Mouse (Mus musculus): Measurements from ENCODE around the gene Vezt. TPM values are rescaled to one million over a fixed set of nuclear protein-coding genes. Genes with fewer than 3 reads are reported as not detected.

The Vezt gene
- polyA plus RNA-seq, 1 experiment from 2014 or later, result 70.2 TPM

GRCm38 (mm10) chr10:94028493-94028892, 7.1 kb downstream of the Vezt start:
- Histone ChIP-seq H3K27me3 (replicated peaks; ENCODE audit: control insufficient read depth, insufficient read depth, low read length) (no peaks in the 10 kb centered on the region), H3K4me1 (ENCODE audit: control insufficient read depth, insufficient read depth, low read length) (peaks cover 6% of the 10 kb centered on the region), H3K27ac (ENCODE audit: low read depth, low read length) (no peak overlapping the region), H3K9ac (ENCODE audit: low read length) (no peak overlapping the region), H3K4me2 (ENCODE audit: low read length) (no peak overlapping the region), H3K9me3 (replicated peaks; ENCODE audit: control insufficient read depth, low read length) (no peaks in the 10 kb centered on the region), H3K36me3 (ENCODE audit: control insufficient read depth, insufficient read depth, low read length) (peaks cover 39% of the 10 kb centered on the region), H3K4me3 (ENCODE audit: low read depth, low read length) (no peak overlapping the region)
- DNase-seq (ENCODE audit: low spot score), result no peak
- WGBS, result 82% methylated on average over 6 of the region's 6 CpGs
- no peak for ATAC-seq

GRCm38 (mm10) chr10:94025079-94025478, 10.5 kb downstream of the Vezt start:
- no peak for DNase-seq (ENCODE audit: low spot score)
- Histone ChIP-seq H3K36me3 (ENCODE audit: control insufficient read depth, insufficient read depth, low read length) (peaks cover 31% of the 10 kb centered on the region), H3K9me3 (replicated peaks; ENCODE audit: control insufficient read depth, low read length) (no peaks in the 10 kb centered on the region), H3K4me2 (ENCODE audit: low read length) (no peak overlapping the region), H3K27me3 (replicated peaks; ENCODE audit: control insufficient read depth, insufficient read depth, low read length) (no peaks in the 10 kb centered on the region), H3K9ac (ENCODE audit: low read length) (no peak overlapping the region), H3K4me3 (ENCODE audit: low read depth, low read length) (no peak overlapping the region), H3K27ac (ENCODE audit: low read depth, low read length) (no peak overlapping the region), H3K4me1 (ENCODE audit: control insufficient read depth, insufficient read depth, low read length) (no peaks in the 10 kb centered on the region)
- no peak for ATAC-seq
- 89% methylated on average over 8 of the region's 8 CpGs for WGBS

DNA sequence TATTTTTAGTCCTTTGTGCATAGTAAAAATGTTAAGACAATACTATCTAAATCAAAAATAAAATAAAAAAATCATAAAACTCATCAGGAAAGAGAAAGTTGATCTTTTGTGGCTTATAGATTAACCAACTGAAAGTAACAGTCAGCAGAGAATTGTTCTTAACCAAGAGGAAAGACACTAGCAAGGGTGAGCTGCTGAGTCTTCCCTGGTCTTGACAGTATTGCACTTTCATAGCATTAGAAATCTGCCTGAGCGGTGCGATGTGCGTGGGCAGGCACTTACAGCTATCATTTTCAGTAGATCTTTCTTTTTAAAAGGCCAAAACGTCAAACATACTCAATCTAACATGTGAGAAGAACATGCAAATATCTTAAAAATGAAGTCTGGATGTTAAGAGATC, 14.6 kb downstream of the Vezt start:
- no peak overlapping the region for H3K4me2 ChIP-seq (ENCODE audit: low read length)
- no peaks in the 10 kb centered on the region for H3K27me3 ChIP-seq (replicated peaks; ENCODE audit: control insufficient read depth, insufficient read depth, low read length)
- no peak overlapping the region for H3K27ac ChIP-seq (ENCODE audit: low read depth, low read length)
- no peak overlapping the region for H3K4me3 ChIP-seq (ENCODE audit: low read depth, low read length)
- no peaks in the 10 kb centered on the region for H3K9me3 ChIP-seq (replicated peaks; ENCODE audit: control insufficient read depth, low read length)
- no peak for ATAC-seq
- WGBS, result 95% methylated on average over 4 of the region's 4 CpGs
- no peak overlapping the region for H3K9ac ChIP-seq (ENCODE audit: low read length)
- H3K36me3 ChIP-seq (ENCODE audit: control insufficient read depth, insufficient read depth, low read length), result peaks cover 10% of the 10 kb centered on the region; the same call in 1 of the 2 replicates
- H3K4me1 ChIP-seq (ENCODE audit: control insufficient read depth, insufficient read depth, low read length), result no peaks in the 10 kb centered on the region
- DNase-seq (ENCODE audit: low spot score), result no peak

DNA sequence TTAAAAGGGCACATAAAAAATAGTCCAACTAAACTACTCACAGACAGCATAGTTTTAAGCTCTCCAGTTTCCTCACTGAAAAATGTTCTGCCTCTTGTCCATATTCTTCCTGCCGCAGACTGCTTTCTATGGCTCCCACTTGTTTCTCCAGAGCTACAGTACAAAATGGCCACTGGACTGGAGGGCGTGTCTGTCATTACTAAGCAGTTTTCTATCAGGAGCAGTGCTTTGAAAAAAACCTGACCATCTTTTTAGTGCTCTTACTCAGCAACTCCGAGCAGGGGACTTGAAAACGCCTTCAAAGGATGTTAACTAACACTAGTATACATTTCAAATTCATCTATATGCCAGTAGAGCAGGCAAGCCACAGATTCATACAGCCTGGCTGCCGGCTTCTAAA, 15.0 kb downstream of the Vezt start:
- H3K9me3 ChIP-seq (replicated peaks; ENCODE audit: control insufficient read depth, low read length), result no peaks in the 10 kb centered on the region
- no peak for DNase-seq (ENCODE audit: low spot score)
- peaks cover 6% of the 10 kb centered on the region; the same call in 1 of the 2 replicates for H3K36me3 ChIP-seq (ENCODE audit: control insufficient read depth, insufficient read depth, low read length)
- ATAC-seq, result no peak
- H3K9ac ChIP-seq (ENCODE audit: low read length), result no peak overlapping the region
- no peak overlapping the region for H3K27ac ChIP-seq (ENCODE audit: low read depth, low read length)
- H3K27me3 ChIP-seq (replicated peaks; ENCODE audit: control insufficient read depth, insufficient read depth, low read length), result no peaks in the 10 kb centered on the region
- H3K4me3 ChIP-seq (ENCODE audit: low read depth, low read length), result no peak overlapping the region
- H3K4me2 ChIP-seq (ENCODE audit: low read length), result no peak overlapping the region
- 84% methylated on average over 5 of the region's 5 CpGs for WGBS
- no peaks in the 10 kb centered on the region for H3K4me1 ChIP-seq (ENCODE audit: control insufficient read depth, insufficient read depth, low read length)

DNA sequence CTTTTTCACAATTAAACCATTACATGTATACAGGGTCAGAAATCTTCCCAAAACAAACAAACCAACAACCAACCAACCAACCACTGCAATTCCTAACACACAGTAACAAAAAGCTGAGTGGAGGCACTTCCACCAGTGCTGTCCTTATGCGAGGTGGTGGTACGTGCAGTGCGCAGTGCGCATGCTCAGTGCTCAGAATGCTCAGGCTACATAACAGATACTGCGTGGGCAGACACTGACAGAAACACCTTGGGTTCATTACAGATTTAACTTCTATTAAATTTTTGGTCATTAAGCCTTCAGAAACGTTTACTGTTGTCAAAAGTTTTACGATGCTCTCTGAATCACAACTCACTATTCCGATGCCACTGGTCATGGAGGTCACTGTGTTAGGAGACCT, 18.2 kb downstream of the Vezt start:
- Histone ChIP-seq H3K36me3 (ENCODE audit: control insufficient read depth, insufficient read depth, low read length) (no peaks in the 10 kb centered on the region; the same call in 1 of the 2 replicates), H3K4me1 (ENCODE audit: control insufficient read depth, insufficient read depth, low read length) (no peaks in the 10 kb centered on the region), H3K27me3 (replicated peaks; ENCODE audit: control insufficient read depth, insufficient read depth, low read length) (no peaks in the 10 kb centered on the region), H3K9me3 (replicated peaks; ENCODE audit: control insufficient read depth, low read length) (no peaks in the 10 kb centered on the region), H3K9ac (ENCODE audit: low read length) (no peak overlapping the region), H3K4me2 (ENCODE audit: low read length) (no peak overlapping the region), H3K4me3 (ENCODE audit: low read depth, low read length) (no peak overlapping the region), H3K27ac (ENCODE audit: low read depth, low read length) (no peak overlapping the region)
- WGBS, result 95% methylated on average over 8 of the region's 8 CpGs
- ATAC-seq (no peak), DNase-seq (ENCODE audit: low spot score) (no peak)

DNA sequence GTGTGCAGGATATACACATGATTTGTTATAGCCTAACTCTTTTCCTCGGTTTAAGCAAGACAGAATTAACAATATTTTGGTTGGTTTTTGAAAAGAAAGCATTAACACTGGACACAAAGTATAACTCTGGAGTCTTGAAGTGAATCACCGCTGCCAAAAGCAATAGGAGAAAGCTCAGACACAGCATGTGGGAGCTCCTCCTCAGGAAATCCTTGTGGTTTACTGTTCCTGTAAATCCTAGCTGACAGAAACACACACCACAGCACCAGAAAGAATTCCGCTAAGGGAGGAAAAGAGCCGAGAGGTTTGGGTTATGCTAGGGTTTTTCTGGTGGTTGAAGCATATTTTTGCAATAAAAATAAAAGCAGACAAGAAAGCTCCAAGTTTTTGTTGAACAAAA, 21.4 kb downstream of the Vezt start:
- no peak overlapping the region for H3K4me2 ChIP-seq (ENCODE audit: low read length)
- 84% methylated on average over 4 of the region's 4 CpGs for WGBS
- no peak overlapping the region for H3K4me3 ChIP-seq (ENCODE audit: low read depth, low read length)
- DNase-seq (ENCODE audit: low spot score) (peak; percentile 10), ATAC-seq (no peak)
- no peaks in the 10 kb centered on the region for H3K4me1 ChIP-seq (ENCODE audit: control insufficient read depth, insufficient read depth, low read length)
- H3K36me3 ChIP-seq (ENCODE audit: control insufficient read depth, insufficient read depth, low read length), result no peaks in the 10 kb centered on the region
- no peaks in the 10 kb centered on the region for H3K9me3 ChIP-seq (replicated peaks; ENCODE audit: control insufficient read depth, low read length)
- H3K27me3 ChIP-seq (replicated peaks; ENCODE audit: control insufficient read depth, insufficient read depth, low read length), result no peaks in the 10 kb centered on the region
- H3K9ac ChIP-seq (ENCODE audit: low read length), result no peak overlapping the region
- H3K27ac ChIP-seq (ENCODE audit: low read depth, low read length), result no peak overlapping the region

DNA sequence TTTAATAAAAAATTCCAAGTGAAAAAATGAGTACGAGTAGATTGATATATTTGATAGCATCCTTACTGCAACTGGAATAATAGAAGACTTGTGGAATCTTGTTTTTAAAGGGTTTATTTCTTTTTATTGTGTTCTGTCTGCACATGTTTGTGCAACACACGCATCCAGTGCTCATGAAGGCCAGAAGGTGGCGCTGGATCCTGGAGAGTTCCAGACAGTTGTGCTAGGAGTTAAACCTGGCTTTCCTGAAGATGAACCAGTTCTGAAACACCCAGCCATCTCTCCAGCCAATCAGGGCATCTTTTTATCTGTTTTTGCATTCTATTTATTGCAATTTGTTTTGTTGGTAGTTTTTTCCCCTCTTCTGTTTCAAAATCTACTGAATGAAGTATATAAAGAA, 22.4 kb downstream of the Vezt start:
- WGBS, result 47% methylated on average over 3 of the region's 3 CpGs
- Histone ChIP-seq H3K27ac (ENCODE audit: low read depth, low read length) (no peak overlapping the region), H3K27me3 (replicated peaks; ENCODE audit: control insufficient read depth, insufficient read depth, low read length) (no peaks in the 10 kb centered on the region), H3K9ac (ENCODE audit: low read length) (no peak overlapping the region), H3K4me2 (ENCODE audit: low read length) (no peak overlapping the region), H3K9me3 (replicated peaks; ENCODE audit: control insufficient read depth, low read length) (no peaks in the 10 kb centered on the region), H3K36me3 (ENCODE audit: control insufficient read depth, insufficient read depth, low read length) (no peaks in the 10 kb centered on the region; the same call in 1 of the 2 replicates), H3K4me3 (ENCODE audit: low read depth, low read length) (no peak overlapping the region), H3K4me1 (ENCODE audit: control insufficient read depth, insufficient read depth, low read length) (no peaks in the 10 kb centered on the region)
- DNase-seq (ENCODE audit: low spot score) (peak; percentile 67), ATAC-seq (no peak)

DNA sequence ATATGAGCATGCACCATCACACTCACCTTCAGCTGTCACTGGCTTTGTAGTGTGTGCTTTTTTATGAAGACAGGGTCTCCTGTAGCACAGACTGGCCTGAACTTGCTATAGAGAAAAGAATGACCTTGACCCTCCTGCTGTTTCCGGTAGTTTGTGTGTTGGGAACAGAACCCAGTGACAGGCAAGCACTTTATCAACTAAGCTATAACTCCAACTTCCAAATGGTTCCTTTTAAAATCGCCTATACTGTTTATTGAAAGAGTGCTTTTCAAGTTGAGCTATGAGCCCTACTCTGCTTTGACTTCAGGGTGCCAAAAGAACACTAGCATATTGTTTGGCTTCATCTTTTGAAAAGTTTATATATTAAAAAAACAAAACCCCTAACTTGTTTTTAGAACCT, 24.6 kb downstream of the Vezt start:
- no peak overlapping the region for H3K4me3 ChIP-seq (ENCODE audit: low read depth, low read length)
- 75% methylated on average over 2 of the region's 2 CpGs for WGBS
- no peak overlapping the region for H3K27ac ChIP-seq (ENCODE audit: low read depth, low read length)
- H3K4me2 ChIP-seq (ENCODE audit: low read length), result no peak overlapping the region
- no peak for ATAC-seq
- no peaks in the 10 kb centered on the region for H3K9me3 ChIP-seq (replicated peaks; ENCODE audit: control insufficient read depth, low read length)
- no peak overlapping the region for H3K9ac ChIP-seq (ENCODE audit: low read length)
- peak; percentile 7 for DNase-seq (ENCODE audit: low spot score)
- no peaks in the 10 kb centered on the region for H3K27me3 ChIP-seq (replicated peaks; ENCODE audit: control insufficient read depth, insufficient read depth, low read length)
- H3K36me3 ChIP-seq (ENCODE audit: control insufficient read depth, insufficient read depth, low read length), result peaks cover 4% of the 10 kb centered on the region
- no peaks in the 10 kb centered on the region for H3K4me1 ChIP-seq (ENCODE audit: control insufficient read depth, insufficient read depth, low read length)

DNA sequence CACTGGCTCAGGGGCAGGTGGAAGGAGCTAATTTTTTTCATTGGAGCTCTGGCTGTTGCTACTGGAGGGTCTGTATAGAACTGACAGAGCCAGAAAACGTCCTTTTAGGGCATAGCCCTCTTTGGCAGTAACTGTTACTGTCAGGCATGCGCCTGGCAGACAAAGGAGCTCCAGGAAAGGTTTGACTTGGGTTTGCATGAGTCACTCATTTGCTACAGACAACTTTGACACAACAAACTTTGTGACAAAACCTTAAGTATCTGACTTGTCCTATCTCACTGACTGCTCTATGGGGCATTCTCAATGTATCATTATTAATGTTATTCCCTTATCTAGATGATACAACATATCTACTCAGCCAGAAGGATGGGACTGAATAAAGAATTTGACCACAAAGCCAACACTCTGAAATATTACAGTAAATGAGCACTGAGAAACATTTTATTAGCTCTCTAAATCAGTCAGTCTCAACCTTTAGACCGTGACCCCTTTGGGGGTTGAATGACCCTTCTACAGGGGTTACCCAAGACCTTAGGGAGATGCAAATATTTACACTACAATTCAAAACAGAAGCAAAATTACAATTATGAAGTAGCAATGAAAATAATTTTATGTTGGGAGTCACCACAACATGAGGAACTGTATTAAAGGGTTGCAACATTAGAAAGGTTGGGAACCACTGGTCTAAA, 25.5 kb downstream of the Vezt start:
- H3K4me1 ChIP-seq (ENCODE audit: control insufficient read depth, insufficient read depth, low read length), result no peaks in the 10 kb centered on the region
- DNase-seq (ENCODE audit: low spot score) (no peak), ATAC-seq (no peak)
- WGBS, result 84% methylated on average over 3 of the region's 3 CpGs
- no peak overlapping the region for H3K27ac ChIP-seq (ENCODE audit: low read depth, low read length)
- H3K27me3 ChIP-seq (replicated peaks; ENCODE audit: control insufficient read depth, insufficient read depth, low read length), result no peaks in the 10 kb centered on the region
- H3K4me2 ChIP-seq (ENCODE audit: low read length), result no peak overlapping the region
- no peak overlapping the region for H3K4me3 ChIP-seq (ENCODE audit: low read depth, low read length)
- H3K9me3 ChIP-seq (replicated peaks; ENCODE audit: control insufficient read depth, low read length), result no peaks in the 10 kb centered on the region
- no peak overlapping the region for H3K9ac ChIP-seq (ENCODE audit: low read length)
- H3K36me3 ChIP-seq (ENCODE audit: control insufficient read depth, insufficient read depth, low read length), result peaks cover 12% of the 10 kb centered on the region
